Mouse (Mus musculus) cerebellum, adult 8-10 months (tissue): ENCODE measurements around the gene Ank2.

Experiments used
- DNase-seq: peaks from one replicate; pipeline ENCODE4 v3.0.0; 2022

Ank2 gene

GRCm38 (mm10) chr3:127498742-127499400, at the start of gene Ank2:
TSS of gene Ank2 (minus strand) at chr3:127499350.
- peak; percentile 47 for DNase-seq

GRCm38 (mm10) chr3:127547882-127548281, 48.7 kb upstream of the Ank2 start:
- DNase-seq = no peak

- no peak for DNase-seq
These were observed 45.5 kb upstream of the Ank2 start for GRCm38 (mm10) chr3:127544610-127545121.

GRCm38 (mm10) chr3:127543976-127544375, 44.8 kb upstream of the Ank2 start:
- no peak for DNase-seq

GRCm38 (mm10) chr3:127539193-127539592, 40.0 kb upstream of the Ank2 start:
- DNase-seq = no peak

- DNase-seq = no peak
These were observed 31.1 kb upstream of the Ank2 start for GRCm38 (mm10) chr3:127530293-127530692.

- DNase-seq = no peak
These were observed 30.7 kb upstream of the Ank2 start for GRCm38 (mm10) chr3:127529824-127530223.

GRCm38 (mm10) chr3:127529210-127529609, 30.1 kb upstream of the Ank2 start:
- DNase-seq = no peak

- no peak for DNase-seq
These were observed 28.4 kb upstream of the Ank2 start for GRCm38 (mm10) chr3:127527465-127528034.

- DNase-seq = no peak
These were observed 26.2 kb upstream of the Ank2 start for GRCm38 (mm10) chr3:127525188-127525819.

GRCm38 (mm10) chr3:127521156-127521555, 22.0 kb upstream of the Ank2 start:
- no peak for DNase-seq

- DNase-seq = no peak
These were observed 21.1 kb upstream of the Ank2 start for GRCm38 (mm10) chr3:127520300-127520699.

GRCm38 (mm10) chr3:127515251-127515650, 16.1 kb upstream of the Ank2 start:
- no peak for DNase-seq

- no peak for DNase-seq
These were observed 14.5 kb upstream of the Ank2 start for GRCm38 (mm10) chr3:127513699-127514098.

- DNase-seq = no peak
These were observed 13.7 kb upstream of the Ank2 start for GRCm38 (mm10) chr3:127512794-127513335.

GRCm38 (mm10) chr3:127511786-127512746, 12.9 kb upstream of the Ank2 start:
- no peak for DNase-seq

- no peak for DNase-seq
These were observed 9.0 kb upstream of the Ank2 start for GRCm38 (mm10) chr3:127507878-127508783.

- DNase-seq = peak; percentile 28
These were observed 881 bp downstream of the Ank2 start for GRCm38 (mm10) chr3:127498197-127498741.

- no peak for DNase-seq
These were observed 6.5 kb downstream of the Ank2 start for GRCm38 (mm10) chr3:127492663-127493062.

GRCm38 (mm10) chr3:127487302-127487701, 11.8 kb downstream of the Ank2 start:
- DNase-seq = no peak

GRCm38 (mm10) chr3:127485174-127485573, 14.0 kb downstream of the Ank2 start:
- no peak for DNase-seq
